Mouse (Mus musculus): ENCODE results near the gene Alk.

DNA sequence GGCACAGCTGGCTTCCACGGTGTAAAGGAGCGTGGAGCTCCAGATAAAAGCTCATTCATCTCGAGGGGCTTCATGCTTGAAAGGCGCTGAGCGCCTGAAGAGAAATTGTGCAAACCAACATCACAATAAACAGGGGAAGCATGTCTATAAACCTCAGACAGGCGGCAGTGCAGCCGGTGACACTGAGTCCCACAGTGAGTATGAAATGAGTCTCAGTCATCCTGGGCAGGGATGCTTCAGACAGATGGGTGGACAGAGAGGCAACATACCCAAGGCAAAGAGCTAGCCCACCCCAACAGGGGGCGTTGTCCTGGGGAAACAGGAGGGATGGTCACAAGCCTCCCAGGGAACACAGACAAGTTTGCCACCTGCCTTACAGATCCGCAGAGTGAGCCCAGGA is 460.0 kb downstream of the Alk start:
- no peak for TF ChIP-seq CTCF (IDR thresholded peaks at IDR 0.05; ENCODE audit: control insufficient read depth, insufficient read depth, insufficient read length)
- no peak for TF ChIP-seq FOSL1 (IDR thresholded peaks at IDR 0.05; ENCODE audit: insufficient read depth, low read length, poor library complexity, severe bottlenecking)
- no peak for TF ChIP-seq USF1 (IDR thresholded peaks at IDR 0.05; ENCODE audit: low read depth)
- no peak for TF ChIP-seq MYOD1 (IDR thresholded peaks at IDR 0.05; ENCODE audit: control insufficient read depth, insufficient read length, low read depth)
- TF ChIP-seq MAX (IDR thresholded peaks at IDR 0.05), result no peak
- no peak for TF ChIP-seq CEBPB (IDR thresholded peaks at IDR 0.05; ENCODE audit: low read depth)
- TF ChIP-seq MYOG (IDR thresholded peaks at IDR 0.05; ENCODE audit: control insufficient read depth, extremely low read depth, insufficient read length), result no peak

Measured in C2C12 (cell line).